Mouse (Mus musculus) testis, adult 2 months (tissue): Measurements from ENCODE around the gene Tmem151a.

Experiments
- CTCF ChIP-seq: fragments of 200-500 bp; IDR thresholded peaks from 2 replicates; pipeline ENCODE4 v1.5.1; 2012; ENCODE audit warnings: low read depth, mild to moderate bottlenecking, inconsistent platforms, low read length, moderate library complexity; ENCODE audit not compliant: control insufficient read depth, insufficient read depth, insufficient replicate concordance
- POLR2A ChIP-seq: fragments of 200-500 bp; IDR thresholded peaks from 2 replicates; pipeline ENCODE4 v1.6.1; 2012; ENCODE audit warnings: low read depth, mild to moderate bottlenecking, inconsistent platforms, low read length, moderate library complexity; ENCODE audit not compliant: control insufficient read depth

GRCm38 (mm10) chr19:5067040-5067799 lies 18.1 kb downstream of the Tmem151a start:
- TF ChIP-seq CTCF (no peak), POLR2A (no peak)
